Mouse (Mus musculus) c-Kit-negative CD71-positive TER-119-positive erythroid progenitor cells, embryonic 14.5 days (primary cell): ENCODE data around the gene Mapk8ip1.

Experiments
- DNase-seq: peaks from one replicate; pipeline ENCODE4 v3.0.0-alpha.2; 2013; ENCODE audit warnings: low read depth, low spot score

Gene Mapk8ip1

DNA sequence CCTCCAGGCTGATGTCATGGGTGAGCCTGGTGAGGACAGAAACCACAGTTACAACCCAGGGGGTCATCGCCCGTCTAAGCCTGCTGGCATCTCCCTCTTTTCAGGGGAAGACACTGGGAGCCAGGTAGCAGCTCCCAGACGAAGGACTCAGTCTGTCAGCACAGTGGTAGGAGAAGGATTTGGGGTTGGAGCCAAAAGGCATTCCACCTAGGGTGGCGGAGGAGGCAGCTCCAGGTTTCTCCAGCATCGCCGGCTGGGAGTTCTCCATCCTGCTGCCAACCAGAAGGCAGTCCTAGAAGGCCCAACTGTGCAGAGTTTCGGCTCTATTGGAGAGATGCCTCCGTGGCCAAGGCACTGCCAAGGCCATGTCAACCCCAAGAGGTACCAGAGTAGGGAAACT, 9.9 kb downstream of the Mapk8ip1 start:
- no peak for DNase-seq

DNA sequence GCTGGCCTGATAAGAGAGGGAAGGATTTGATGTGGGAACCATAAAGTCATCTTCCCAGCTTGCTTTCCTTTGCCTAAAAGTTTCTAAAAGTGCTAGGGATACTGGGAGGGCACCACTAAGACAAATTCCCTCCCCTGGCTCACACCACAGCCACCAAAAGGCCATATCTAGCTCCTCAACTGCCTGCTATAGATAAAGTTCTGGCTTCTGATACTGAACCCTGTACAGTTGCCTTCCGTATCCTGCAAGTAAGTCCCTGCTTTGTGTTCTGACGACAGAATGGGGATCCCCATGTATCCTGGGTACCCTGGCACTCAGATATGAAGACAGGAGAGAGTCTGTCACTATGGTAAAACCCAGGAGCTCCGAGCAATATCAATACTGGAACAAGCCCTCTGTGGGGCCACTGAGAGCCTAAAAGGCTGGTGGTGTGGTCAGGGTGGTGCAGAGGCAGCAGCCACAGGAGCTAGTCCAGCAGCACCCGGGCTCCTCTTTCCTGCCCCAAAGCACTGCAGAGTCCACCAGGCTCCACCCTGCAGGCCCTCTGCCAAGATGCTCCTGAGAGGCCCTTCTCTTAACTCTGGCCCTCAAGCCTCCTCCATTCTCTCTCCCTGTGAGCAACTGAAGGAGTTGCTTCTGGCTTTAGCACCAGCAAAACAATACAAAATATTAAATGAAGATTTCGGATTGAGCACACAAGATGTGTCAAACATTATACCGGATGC, 10.7 kb downstream of the Mapk8ip1 start:
- no peak for DNase-seq

GRCm38 (mm10) chr2:92389645-92390044, 11.4 kb downstream of the Mapk8ip1 start:
- no peak for DNase-seq

- DNase-seq = no peak
These were observed 12.0 kb downstream of the Mapk8ip1 start for GRCm38 (mm10) chr2:92388891-92389641.

- DNase-seq = no peak
These were observed 13.0 kb downstream of the Mapk8ip1 start for GRCm38 (mm10) chr2:92388081-92388517.

- no peak for DNase-seq
These were observed 13.4 kb downstream of the Mapk8ip1 start for GRCm38 (mm10) chr2:92387646-92388045.

DNA sequence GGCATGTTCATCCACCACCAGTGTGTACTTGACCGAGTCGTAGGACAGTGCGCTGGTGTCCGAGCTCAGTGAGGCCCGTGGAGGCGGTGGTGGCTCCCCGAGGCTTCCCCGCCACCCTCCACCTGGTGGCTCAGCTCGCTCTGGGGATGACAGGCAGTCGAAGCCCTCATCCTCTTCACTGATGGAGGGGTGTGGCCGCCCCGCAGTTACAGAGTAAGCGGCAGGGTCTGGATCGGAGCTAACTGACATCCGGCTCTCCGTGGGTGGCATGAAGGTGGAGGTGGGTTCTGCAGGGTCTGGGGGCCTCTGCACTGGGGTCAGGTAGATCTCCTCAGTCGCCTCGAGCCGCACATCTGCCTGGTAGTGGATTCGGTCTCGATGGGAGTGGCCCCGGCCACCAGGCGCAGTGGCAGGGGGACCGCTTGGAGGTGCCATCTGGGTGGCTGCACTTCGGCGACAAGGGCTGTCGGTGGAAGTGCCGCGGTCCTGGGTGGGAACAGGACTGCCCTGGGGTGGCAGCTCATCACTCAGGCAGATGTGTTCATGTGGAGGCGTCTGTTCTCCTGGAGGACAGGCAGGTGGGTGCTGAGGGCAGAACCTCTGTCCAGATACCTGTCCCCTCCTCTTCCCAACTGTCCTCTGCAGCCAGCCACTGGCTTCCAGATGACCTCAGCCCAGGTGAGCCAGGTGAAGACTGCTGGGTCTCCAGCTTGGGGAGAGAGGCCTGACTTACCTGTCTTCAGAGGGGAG, 14.1 kb downstream of the Mapk8ip1 start:
- DNase-seq = no peak

DNA sequence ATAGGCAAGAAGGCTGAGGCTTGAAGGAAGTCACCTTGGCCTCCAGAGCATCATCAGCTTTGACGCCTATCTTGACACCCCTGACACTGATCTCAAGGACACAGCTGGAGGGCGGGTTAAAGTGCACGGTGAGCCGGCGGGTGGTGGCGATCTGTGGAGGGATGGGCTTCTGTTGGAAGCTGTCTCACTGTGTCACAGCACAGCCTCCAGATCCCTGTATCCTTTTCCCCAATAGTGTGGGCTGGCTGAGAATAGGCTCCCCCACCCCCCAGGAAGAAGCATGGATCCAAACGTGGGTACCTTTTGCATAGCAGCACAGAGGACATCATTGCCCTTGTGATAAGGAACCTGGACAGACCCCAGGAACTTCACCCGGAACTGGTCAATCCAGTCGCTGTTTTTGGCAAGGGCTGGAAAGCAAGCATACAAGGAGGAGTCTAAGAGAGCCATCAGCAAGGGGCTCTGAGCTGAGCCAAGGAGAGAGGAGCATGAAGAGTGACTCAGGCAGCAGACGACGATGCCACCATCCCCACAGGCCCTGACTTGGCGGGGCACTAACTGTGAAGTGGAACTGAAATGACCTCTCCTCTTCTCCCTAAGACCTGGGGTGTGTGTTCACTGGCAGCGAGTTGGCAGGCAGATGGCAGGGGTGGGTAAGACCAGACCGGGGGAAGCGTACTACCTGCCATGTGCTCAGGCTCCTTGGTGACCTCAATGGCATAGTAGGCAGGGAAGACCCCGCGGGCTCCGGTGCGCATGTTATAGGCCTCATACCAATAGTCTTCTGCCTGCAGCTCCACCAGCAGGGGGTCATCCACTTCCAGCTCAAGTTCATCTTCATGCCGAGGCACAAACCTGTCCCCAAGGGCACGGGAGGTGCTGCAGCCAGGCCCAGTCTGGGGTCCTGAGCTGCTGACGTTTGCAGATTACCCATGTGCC, 15.7 kb downstream of the Mapk8ip1 start:
- DNase-seq = no peak

DNA sequence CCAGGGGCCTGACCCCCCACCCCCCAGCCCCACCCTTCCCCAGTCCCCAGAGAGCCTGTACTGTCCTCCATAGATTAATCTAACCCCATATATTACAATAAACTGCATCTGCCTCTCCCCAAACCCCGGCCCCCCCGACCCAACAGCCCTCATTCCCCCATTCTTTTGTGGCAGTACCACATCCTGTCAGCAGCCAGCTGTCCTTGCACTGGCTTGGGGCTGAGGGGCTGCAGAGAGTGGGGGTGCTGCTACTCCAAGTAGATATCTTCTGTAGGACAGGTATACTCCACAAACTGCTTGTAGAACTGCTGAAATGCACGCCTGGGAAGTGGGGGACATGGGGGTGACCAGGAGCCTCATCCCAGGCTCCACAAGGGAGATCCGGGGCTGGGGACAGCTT, 17.0 kb downstream of the Mapk8ip1 start:
- DNase-seq = no peak

DNA sequence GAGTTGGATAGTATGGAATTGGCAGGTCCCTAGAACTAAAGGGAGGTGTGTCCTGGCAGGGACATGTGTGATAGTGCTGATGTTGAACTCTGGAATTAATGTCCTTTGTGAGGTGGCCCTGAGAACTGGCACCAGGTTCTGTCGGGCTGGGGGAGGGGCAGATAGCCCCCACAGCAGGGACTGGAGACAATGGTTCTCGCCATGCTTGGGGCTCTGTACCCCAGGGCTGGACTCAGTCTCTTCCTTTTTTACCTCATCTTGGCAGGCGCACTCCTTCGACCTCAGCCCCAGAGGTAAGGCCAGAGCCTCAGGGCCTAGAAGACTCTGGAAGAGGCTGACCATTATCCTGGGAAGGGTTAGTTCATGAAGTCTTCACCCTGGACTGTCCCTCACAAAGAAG, 18.3 kb downstream of the Mapk8ip1 start:
- no peak for DNase-seq

DNA sequence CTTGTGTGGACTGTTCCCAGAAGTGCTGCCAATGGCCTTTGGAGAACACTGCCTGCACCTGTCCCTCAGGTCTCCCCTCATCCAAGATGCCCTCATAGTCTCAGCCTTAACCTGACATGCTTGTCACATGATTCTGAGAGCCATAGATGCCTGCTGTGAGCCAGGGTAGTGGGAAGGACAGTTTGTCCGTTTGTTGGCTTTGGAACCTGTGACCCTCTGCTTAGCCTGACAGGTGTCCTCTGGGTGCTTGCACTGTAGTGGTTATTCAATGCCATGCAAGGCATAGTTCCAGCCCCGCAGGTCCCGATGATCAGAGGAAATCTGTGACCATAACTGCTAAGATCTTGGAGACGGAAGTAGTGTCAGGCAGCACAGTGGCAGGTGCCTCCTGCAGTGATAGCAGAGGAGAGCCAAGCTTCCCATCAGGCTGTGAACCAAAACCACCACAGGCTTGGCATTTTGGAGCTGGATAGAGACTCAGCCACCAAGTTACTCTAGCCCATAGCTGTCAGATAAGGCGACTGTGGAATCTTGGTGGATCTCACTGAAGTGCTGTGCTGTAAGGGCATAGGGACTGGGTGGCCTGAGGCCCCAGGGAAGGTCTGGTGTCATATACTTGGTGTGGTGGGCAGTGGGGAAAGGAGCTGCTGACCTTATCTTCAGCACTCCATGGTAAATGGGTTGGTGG, 19.0 kb downstream of the Mapk8ip1 start, which contains the start of gene 1700029I15Rik:
Gene 1700029I15Rik, plus strand, starts transcription at position 638 of the 688 bp plus-strand sequence.
- DNase-seq = no peak

DNA sequence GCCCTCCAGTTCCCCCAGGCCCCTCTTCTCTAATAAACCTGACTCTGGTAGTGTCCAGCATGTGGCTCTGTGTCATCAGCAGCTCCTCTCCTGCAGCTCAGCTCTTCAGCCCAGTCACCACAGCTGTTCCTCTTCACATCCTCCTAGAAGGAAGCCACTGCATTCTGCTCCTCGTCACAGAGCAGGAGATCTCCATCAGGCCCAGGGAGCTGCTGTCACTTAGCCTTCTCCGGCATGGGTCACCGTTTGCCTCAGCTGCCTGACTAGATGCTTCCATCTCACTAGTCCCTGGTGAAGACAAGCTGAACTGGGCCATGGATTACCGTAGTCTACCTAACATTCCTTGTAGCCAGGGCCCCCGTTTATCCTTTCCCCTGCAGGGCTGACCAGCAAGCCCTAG, 19.9 kb downstream of the Mapk8ip1 start:
- no peak for DNase-seq

DNA sequence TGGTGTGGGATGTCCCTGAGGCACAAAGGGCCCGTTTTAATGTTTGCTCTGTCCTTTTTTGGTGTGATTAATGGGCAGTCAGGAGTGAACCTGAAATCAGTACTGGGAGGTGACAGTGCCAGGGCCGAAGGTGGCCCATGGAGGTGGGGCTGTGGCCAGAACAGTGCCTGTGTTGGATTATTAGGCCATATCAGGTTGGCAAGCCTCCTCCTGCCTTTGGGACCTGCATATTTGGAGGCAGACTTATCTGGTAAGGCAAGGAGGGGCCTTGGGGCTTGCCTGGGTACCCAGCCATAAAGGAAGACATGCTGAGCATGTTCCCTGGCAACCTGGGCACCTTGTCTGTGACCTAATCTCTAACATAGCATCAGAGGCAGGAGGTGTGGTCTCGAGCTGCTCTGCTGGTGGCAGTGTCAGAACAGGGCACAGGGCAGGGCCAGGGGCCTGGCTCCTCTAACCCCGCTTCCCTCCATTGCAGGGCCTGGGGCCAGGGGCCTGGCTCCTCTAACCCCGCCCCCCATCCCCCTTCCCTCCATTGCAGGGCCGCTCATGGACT, 20.5 kb downstream of the Mapk8ip1 start:
- no peak for DNase-seq

GRCm38 (mm10) chr2:92379783-92380494, 21.1 kb downstream of the Mapk8ip1 start:
- no peak for DNase-seq

- DNase-seq = no peak
These were observed 23.7 kb downstream of the Mapk8ip1 start for GRCm38 (mm10) chr2:92377320-92377719.

GRCm38 (mm10) chr2:92376300-92376699, 24.8 kb downstream of the Mapk8ip1 start:
- no peak for DNase-seq

DNA sequence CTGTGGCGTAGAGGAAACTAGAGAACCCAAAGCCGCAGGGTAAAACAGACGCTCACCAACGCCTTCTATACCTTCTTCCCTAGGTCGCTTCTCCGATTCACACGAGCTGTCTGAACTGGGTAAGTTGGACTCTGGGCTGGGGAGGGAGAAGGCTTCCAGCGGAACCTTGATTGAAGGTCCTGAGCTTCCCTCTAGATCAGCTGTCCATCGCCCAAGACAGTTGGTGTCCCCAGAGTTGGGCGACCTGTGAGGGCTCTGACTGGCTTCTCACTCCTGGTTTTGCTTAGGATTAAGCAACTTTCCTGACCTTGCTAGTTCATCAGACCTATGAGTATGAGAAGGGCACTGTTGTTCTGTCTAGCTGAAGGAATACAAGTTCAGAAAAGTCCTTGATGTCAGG, 25.3 kb downstream of the Mapk8ip1 start:
- DNase-seq = peak; percentile 20

GRCm38 (mm10) chr2:92375099-92375623, 25.9 kb downstream of the Mapk8ip1 start:
- DNase-seq = peak; percentile 78

GRCm38 (mm10) chr2:92374514-92374913, 26.5 kb downstream of the Mapk8ip1 start, which contains the start of the genes Pex16 and Large2:
TSS of gene Pex16 (plus strand) at chr2:92374676.
TSS of gene Large2 (minus strand) at chr2:92374869.
- DNase-seq = peak; percentile 11
